Comparison of ENCODE assay signal across 10 mouse cellular contexts in the genomic region with DNA sequence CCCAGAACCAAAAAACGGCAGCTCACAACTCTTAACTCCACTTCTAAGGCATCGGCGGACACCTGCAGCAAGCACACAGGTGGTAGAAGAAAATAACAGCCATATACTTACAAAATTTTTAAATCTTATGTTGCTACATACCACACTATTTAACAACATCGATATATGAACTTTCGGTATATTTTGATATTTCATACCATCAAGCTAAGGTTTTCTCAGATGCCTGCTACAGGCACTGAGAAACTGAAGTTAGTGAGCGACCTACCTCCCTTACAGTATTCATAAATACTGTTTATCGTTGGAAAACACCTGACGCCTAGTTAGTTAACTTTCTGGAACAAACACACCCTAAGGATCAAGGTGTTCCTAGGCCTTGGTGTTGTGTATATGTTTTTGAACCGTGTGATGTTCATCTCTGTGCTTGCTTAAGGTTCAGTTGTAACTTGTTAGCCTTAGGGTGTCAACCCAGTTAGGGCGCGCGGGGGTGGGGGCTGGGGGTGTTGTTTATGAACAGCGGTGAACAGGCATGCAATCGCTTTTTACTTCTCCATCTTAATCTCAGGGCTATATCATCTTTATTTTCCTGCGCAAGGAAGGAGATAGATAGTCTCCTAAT. TPM values are rescaled to one million over a fixed set of nuclear protein-coding genes. Genes with fewer than 3 reads are reported as not detected.
DNase-seq lines count a peak whose midpoint lies in the region; ATAC-seq and TF ChIP-seq lines count a peak whose summit lies in the region.
"Had no signal": no experiment of that assay in that cellular context is flagged by ENCODE, and none has a peak within 500 bp of the region (broad histone marks: within the 10 kb centered on the region; RNA-seq: fewer than 3 reads in every experiment).

No protein-coding gene starts in this region.

- H3K9me3 ChIP-seq in lung, postnatal 0 days (ENCODE audit: low read length) = no peaks in the 10 kb centered on the region
- no peaks in the 10 kb centered on the region for H3K9me3 ChIP-seq in forebrain, embryonic 14.5 days (replicated peaks; ENCODE audit: control insufficient read depth, low read length)
- H3K9me3 ChIP-seq in intestine, postnatal 0 days (ENCODE audit: control insufficient read depth) = no peaks in the 10 kb centered on the region
- H3K9me3 ChIP-seq in neural tube, embryonic 14.5 days (ENCODE audit: control insufficient read depth, low read length) = no peaks in the 10 kb centered on the region

- no peaks in the 10 kb centered on the region for H3K27me3 ChIP-seq in lung, postnatal 0 days (replicated peaks; ENCODE audit: insufficient read depth, low read length)
- no peaks in the 10 kb centered on the region for H3K27me3 ChIP-seq in forebrain, embryonic 14.5 days (replicated peaks; ENCODE audit: control insufficient read depth, insufficient read depth, low read length)
- H3K27me3 ChIP-seq in intestine, postnatal 0 days (replicated peaks; ENCODE audit: control insufficient read depth, insufficient read depth, low read length) = no peaks in the 10 kb centered on the region
- H3K27me3 ChIP-seq in neural tube, embryonic 14.5 days (ENCODE audit: control insufficient read depth, insufficient read depth, low read length) = no peaks in the 10 kb centered on the region

- DNase-seq in lung, postnatal 0 days (ENCODE audit: low spot score) = no peak
- DNase-seq in lung, postnatal 4 days = no peak
- no peak for DNase-seq in forebrain, embryonic 14.5 days (ENCODE audit: low spot score)
- no peak for DNase-seq in right cerebral cortex, adult 2 months (ENCODE audit: low spot score in 2 of 2)
- DNase-seq in thymus, postnatal 36 days = no peak
- DNase-seq in layer of hippocampus, adult 9-11 months = no peak
- DNase-seq: right cerebral cortex, postnatal 25 days had no signal

- ATAC-seq in lung, postnatal 0 days = no peak
- ATAC-seq in forebrain, embryonic 14.5 days = no peak
- no peak for ATAC-seq in intestine, postnatal 0 days
- ATAC-seq in neural tube, embryonic 14.5 days (ENCODE audit: low read depth) = no peak

- WGBS in lung, postnatal 0 days = 60% methylated on average over 15 of the region's 15 CpGs
- 88% methylated on average over 15 of the region's 15 CpGs for WGBS in forebrain, embryonic 14.5 days
- 69% methylated on average over 15 of the region's 15 CpGs for whole genome bisulfite sequencing in intestine, postnatal 0 days
- 86% methylated on average over 15 of the region's 15 CpGs for WGBS in neural tube, embryonic 14.5 days

- peaks cover 24% of the 10 kb centered on the region for H3K36me3 ChIP-seq in lung, postnatal 0 days (ENCODE audit: insufficient read depth, low read length)
- peaks cover 18% of the 10 kb centered on the region for H3K36me3 ChIP-seq in forebrain, embryonic 14.5 days (ENCODE audit: control insufficient read depth, insufficient read depth, low read length)
- H3K36me3 ChIP-seq in intestine, postnatal 0 days (ENCODE audit: control insufficient read depth, insufficient read depth) = peaks cover 21% of the 10 kb centered on the region
- H3K36me3 ChIP-seq in neural tube, embryonic 14.5 days (ENCODE audit: control insufficient read depth, insufficient read depth, low read length) = no peaks in the 10 kb centered on the region; the same call in 1 of the 2 replicates

- peak overlapping the region; percentile 90 for H3K4me3 ChIP-seq in lung, postnatal 0 days (ENCODE audit: low read depth, low read length)
- no peak overlapping the region for H3K4me3 ChIP-seq in forebrain, embryonic 14.5 days (ENCODE audit: low read depth, low read length)
- H3K4me3 ChIP-seq in intestine, postnatal 0 days (ENCODE audit: low read depth, low read length) = peak overlapping the region; percentile 65
- no peak overlapping the region for H3K4me3 ChIP-seq in neural tube, embryonic 14.5 days (ENCODE audit: low read depth, low read length)

- peak overlapping the region; percentile 86 for H3K9ac ChIP-seq in lung, postnatal 0 days (replicated peaks; ENCODE audit: low read depth)
- H3K9ac ChIP-seq in forebrain, embryonic 14.5 days (ENCODE audit: low read length) = no peak overlapping the region
- H3K9ac ChIP-seq in intestine, postnatal 0 days (ENCODE audit: low read depth, low read length) = peak overlapping the region; percentile 90; the same call in 1 of the 2 replicates
- no peak overlapping the region for H3K9ac ChIP-seq in neural tube, embryonic 14.5 days (replicated peaks; ENCODE audit: low read depth, low read length)

- peak overlapping the region; percentile 82 for H3K4me2 ChIP-seq in lung, postnatal 0 days (replicated peaks; ENCODE audit: low read depth, low read length)
- H3K4me2 ChIP-seq in forebrain, embryonic 14.5 days (ENCODE audit: low read length) = 0 out of 2 replicates have a peak overlapping the region, but pooled peaks have one; percentile 12
- peak overlapping the region; percentile 83 for H3K4me2 ChIP-seq in intestine, postnatal 0 days (replicated peaks; ENCODE audit: low read depth)
- H3K4me2 ChIP-seq in neural tube, embryonic 14.5 days (ENCODE audit: low read depth, low read length) = no peak overlapping the region

- TF ChIP-seq EP300 in lung, postnatal 0 days (IDR thresholded peaks at IDR 0.05) = no peak

- TF ChIP-seq CTCF in lung, postnatal 0 days (IDR thresholded peaks at IDR 0.05) = no peak
- no peak for TF ChIP-seq CTCF in intestine, postnatal 0 days (IDR thresholded peaks at IDR 0.05; ENCODE audit: low read depth)

- H3K4me1 ChIP-seq in lung, postnatal 0 days (ENCODE audit: insufficient read depth, low read depth, low read length) = peaks cover 20% of the 10 kb centered on the region; the same call in 1 of the 2 replicates
- H3K4me1 ChIP-seq in forebrain, embryonic 14.5 days (ENCODE audit: control insufficient read depth, insufficient read depth, low read length) = peaks cover 35% of the 10 kb centered on the region
- H3K4me1 ChIP-seq in intestine, postnatal 0 days (replicated peaks; ENCODE audit: control insufficient read depth, insufficient read depth, low read length) = 0 out of 2 replicates have a peak, but pooled peaks cover 3% of the 10 kb centered on the region
- H3K4me1 ChIP-seq in neural tube, embryonic 14.5 days (ENCODE audit: control insufficient read depth, insufficient read depth, low read length) = peaks cover 29% of the 10 kb centered on the region

- peak overlapping the region; percentile 99 for H3K27ac ChIP-seq in lung, postnatal 0 days (ENCODE audit: low read length)
- H3K27ac ChIP-seq in forebrain, embryonic 14.5 days (ENCODE audit: low read depth, low read length) = peak overlapping the region; percentile 70
- peak overlapping the region; percentile 98 for H3K27ac ChIP-seq in intestine, postnatal 0 days (ENCODE audit: low read depth, low read length)
- H3K27ac ChIP-seq in neural tube, embryonic 14.5 days (ENCODE audit: low read depth, low read length) = peak overlapping the region; percentile 70; the same call in 1 of the 2 replicates

RNA-seq across cellular contexts. Expression of a gene that starts 1.6 kb away (rescaled TPM):
- polyA plus RNA-seq in lung, postnatal 0 days (2015; fragmentation: Nextera tagmentation; extraction: Ambion mirVana) = 468 and 502 TPM in 2 replicates
- polyA plus RNA-seq in forebrain, embryonic 14.5 days (2014; fragmentation: Nextera tagmentation; extraction: Ambion mirVana) = 60.7 and 79.0 TPM in 2 replicates
- 244 and 254 TPM in 2 replicates for polyA plus RNA-seq in intestine, postnatal 0 days (2015; fragmentation: Nextera tagmentation; extraction: Ambion mirVana)
- 48.9 and 75.6 TPM in 2 replicates for polyA plus RNA-seq in neural tube, embryonic 14.5 days (2014; fragmentation: Nextera tagmentation; extraction: Ambion mirVana)

RNA-seq across cellular contexts. Expression of a gene that starts 20.7 kb away (rescaled TPM):
- polyA plus RNA-seq in lung, postnatal 0 days (2015; fragmentation: Nextera tagmentation; extraction: Ambion mirVana) = 0.73 and 0.78 TPM in 2 replicates
- 0.45 TPM in 1 of 2 replicates, not detected in the other for polyA plus RNA-seq in forebrain, embryonic 14.5 days (2014; fragmentation: Nextera tagmentation; extraction: Ambion mirVana)
- 0.31 and 0.41 TPM in 2 replicates for polyA plus RNA-seq in intestine, postnatal 0 days (2015; fragmentation: Nextera tagmentation; extraction: Ambion mirVana)
- 0.90 and 1.2 TPM in 2 replicates for polyA plus RNA-seq in neural tube, embryonic 14.5 days (2014; fragmentation: Nextera tagmentation; extraction: Ambion mirVana)
- polyA plus RNA-seq: brain, embryonic 14.5 days had no signal

RNA-seq across cellular contexts. Expression of a gene that starts 31.1 kb away (rescaled TPM):
- polyA plus RNA-seq in lung, postnatal 0 days (2015; fragmentation: Nextera tagmentation; extraction: Ambion mirVana) = 0.27 and 0.35 TPM in 2 replicates
- polyA plus RNA-seq in forebrain, embryonic 14.5 days (2014; fragmentation: Nextera tagmentation; extraction: Ambion mirVana) = 0.41 and 0.52 TPM in 2 replicates
- 0.07 TPM in 1 of 2 replicates, not detected in the other for polyA plus RNA-seq in intestine, postnatal 0 days (2015; fragmentation: Nextera tagmentation; extraction: Ambion mirVana)
- polyA plus RNA-seq in neural tube, embryonic 14.5 days (2014; fragmentation: Nextera tagmentation; extraction: Ambion mirVana) = 1.3 and 2.0 TPM in 2 replicates

RNA-seq across cellular contexts. Expression of a gene that starts 37.9 kb away (rescaled TPM):
- polyA plus RNA-seq in lung, postnatal 0 days (2015; fragmentation: Nextera tagmentation; extraction: Ambion mirVana) = 36.7 and 43.2 TPM in 2 replicates
- 8.0 and 8.2 TPM in 2 replicates for polyA plus RNA-seq in forebrain, embryonic 14.5 days (2014; fragmentation: Nextera tagmentation; extraction: Ambion mirVana)
- polyA plus RNA-seq in intestine, postnatal 0 days (2015; fragmentation: Nextera tagmentation; extraction: Ambion mirVana) = 16.4 and 18.7 TPM in 2 replicates
- 20.5 and 22.9 TPM in 2 replicates for polyA plus RNA-seq in neural tube, embryonic 14.5 days (2014; fragmentation: Nextera tagmentation; extraction: Ambion mirVana)

RNA-seq across cellular contexts. Expression of a gene that starts 40.3 kb away (rescaled TPM):
- polyA plus RNA-seq in lung, postnatal 0 days (2015; fragmentation: Nextera tagmentation; extraction: Ambion mirVana) = 0.18 and 0.37 TPM in 2 replicates
- polyA plus RNA-seq in forebrain, embryonic 14.5 days (2014; fragmentation: Nextera tagmentation; extraction: Ambion mirVana) = 11.8 and 14.9 TPM in 2 replicates
- polyA plus RNA-seq in intestine, postnatal 0 days (2015; fragmentation: Nextera tagmentation; extraction: Ambion mirVana) = 0.92 and 1.3 TPM in 2 replicates
- 18.6 and 21.0 TPM in 2 replicates for polyA plus RNA-seq in neural tube, embryonic 14.5 days (2014; fragmentation: Nextera tagmentation; extraction: Ambion mirVana)

Comparison
In these comparisons a context has a peak if more than half of its experiments do, and no peak if none do; other contexts are left out.
1. H3K4me3 ChIP-seq: peak in lung, postnatal 0 days (single experiment) and intestine, postnatal 0 days (single experiment); none in forebrain, embryonic 14.5 days (single experiment) and neural tube, embryonic 14.5 days (single experiment).
2. H3K9ac ChIP-seq: peak in lung, postnatal 0 days (single experiment) and intestine, postnatal 0 days (single experiment); none in forebrain, embryonic 14.5 days (single experiment) and neural tube, embryonic 14.5 days (single experiment).
3. Peak in every context shown above with its lines, with median percentiles within 50 percentile points of each other: H3K27ac ChIP-seq.